Mouse (Mus musculus): Measurements from ENCODE around the gene Entpd6. TPM values are rescaled to one million over a fixed set of nuclear protein-coding genes. Genes with fewer than 3 reads are reported as not detected.

Gene Entpd6
- polyA plus RNA-seq, 1 experiment = 84.4 TPM

DNA sequence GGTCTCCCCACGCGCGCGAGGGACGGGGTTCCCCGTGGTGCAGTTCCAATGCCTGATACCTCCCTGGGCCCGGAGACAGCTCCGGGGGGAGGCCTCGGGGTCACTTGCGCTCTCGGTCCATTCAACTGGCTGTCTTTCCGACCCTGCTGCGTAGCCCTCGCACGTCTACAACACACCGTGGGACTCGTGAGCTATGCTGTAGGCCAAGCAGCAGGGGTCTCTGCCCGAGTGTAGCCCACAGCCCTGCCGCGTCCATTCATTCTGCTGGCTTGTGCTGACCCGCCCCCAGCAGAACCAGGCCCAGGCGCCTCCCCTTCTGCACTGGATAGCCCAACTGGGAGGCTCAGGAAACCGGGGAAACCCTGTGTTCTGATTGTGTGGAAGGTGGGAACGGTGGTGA lies 441 bp downstream of the Entpd6 start:
- Histone ChIP-seq H3K4me1 (ENCODE audit: control insufficient read depth, insufficient read depth, low read length) (peaks cover 11% of the 10 kb centered on the region), H3K36me3 (ENCODE audit: control insufficient read depth, insufficient read depth, low read length) (peaks cover 3% of the 10 kb centered on the region), H3K4me3 (ENCODE audit: control insufficient read depth, low read depth, low read length) (peak overlapping the region; percentile 92), H3K27me3 (ENCODE audit: control insufficient read depth, insufficient read depth, low read length) (no peaks in the 10 kb centered on the region), H3K27ac (ENCODE audit: control insufficient read depth, insufficient read depth, low read depth, low read length) (peak overlapping the region; percentile 91)
- TF ChIP-seq CTCF (IDR thresholded peaks at IDR 0.05; ENCODE audit: control insufficient read depth, insufficient read depth, insufficient replicate concordance, low read depth, low read length) = no peak
- no peak for TF ChIP-seq POLR2A (IDR thresholded peaks at IDR 0.05; ENCODE audit: control insufficient read depth, low read depth, low read length)

DNA sequence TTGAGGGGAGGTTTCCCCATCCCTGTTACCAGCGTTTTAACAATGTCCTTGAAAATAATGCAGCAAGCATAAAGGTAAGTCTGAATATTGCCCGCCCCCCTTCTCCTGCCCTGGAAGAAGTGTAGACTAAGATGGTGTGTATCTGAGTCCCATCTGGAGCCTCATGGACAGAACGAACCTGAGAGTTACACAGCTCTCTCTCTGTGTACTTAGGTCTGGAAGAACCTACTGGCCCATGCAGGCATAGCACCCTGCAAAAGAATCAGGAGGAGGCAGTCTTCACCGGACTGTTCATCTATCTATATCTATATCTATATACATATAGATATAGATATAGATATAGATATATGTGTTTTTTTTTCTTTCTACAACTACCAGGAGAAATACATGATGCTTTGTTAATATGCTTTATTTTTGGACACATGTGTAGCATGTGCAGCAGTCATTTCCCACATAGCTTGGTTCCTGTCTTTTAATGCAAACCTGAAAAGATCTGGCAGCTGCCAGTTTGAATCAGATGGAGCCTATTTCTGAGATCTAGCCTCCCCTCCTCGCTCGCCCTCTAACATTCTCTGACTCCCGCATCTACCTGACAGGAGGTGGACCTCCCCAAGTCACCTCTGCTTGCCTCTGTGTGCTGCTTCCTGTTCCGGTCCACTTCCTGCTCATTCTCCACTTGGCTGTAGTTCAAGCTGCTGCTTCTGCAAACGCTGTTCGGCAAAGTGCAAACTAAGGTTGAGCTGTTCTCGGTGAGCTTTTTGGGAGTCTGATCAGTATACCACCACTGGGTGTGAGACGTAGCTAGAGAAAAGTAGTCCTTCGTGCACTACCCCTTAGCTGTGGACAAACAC lies 1.5 kb downstream of the Entpd6 start:
- Histone ChIP-seq H3K27ac (ENCODE audit: control insufficient read depth, insufficient read depth, low read depth, low read length) (no peak overlapping the region), H3K4me3 (ENCODE audit: control insufficient read depth, low read depth, low read length) (peak overlapping the region; percentile 92), H3K27me3 (ENCODE audit: control insufficient read depth, insufficient read depth, low read length) (no peaks in the 10 kb centered on the region), H3K36me3 (ENCODE audit: control insufficient read depth, insufficient read depth, low read length) (peaks cover 3% of the 10 kb centered on the region), H3K4me1 (ENCODE audit: control insufficient read depth, insufficient read depth, low read length) (peaks cover 9% of the 10 kb centered on the region)
- TF ChIP-seq CTCF (IDR thresholded peaks at IDR 0.05; ENCODE audit: control insufficient read depth, insufficient read depth, insufficient replicate concordance, low read depth, low read length) (0 out of 2 replicates have a peak, but pooled peaks have one; percentile 14), POLR2A (IDR thresholded peaks at IDR 0.05; ENCODE audit: control insufficient read depth, low read depth, low read length) (no peak)

DNA sequence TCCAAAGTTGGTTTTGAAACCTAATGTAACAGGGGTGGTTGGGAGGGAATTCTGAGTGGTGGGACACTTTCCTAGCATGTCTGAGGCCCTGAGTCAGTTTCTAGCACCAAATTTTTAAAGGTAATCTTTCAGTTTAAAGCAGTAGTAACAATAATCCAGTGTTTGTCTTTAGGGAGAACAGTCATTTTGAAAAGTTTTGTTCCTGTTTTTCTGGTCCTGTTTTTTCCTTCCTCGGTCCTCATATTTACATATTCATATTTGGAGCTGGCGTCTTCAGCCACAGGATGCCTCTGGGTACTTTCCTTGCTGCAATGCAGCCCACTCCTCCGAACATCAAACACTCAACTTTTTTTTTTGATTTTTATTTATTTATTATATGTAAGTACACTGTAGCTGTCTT lies 6.2 kb downstream of the Entpd6 start:
- TF ChIP-seq POLR2A (IDR thresholded peaks at IDR 0.05; ENCODE audit: control insufficient read depth, low read depth, low read length) (no peak), CTCF (IDR thresholded peaks at IDR 0.05; ENCODE audit: control insufficient read depth, insufficient read depth, insufficient replicate concordance, low read depth, low read length) (no peak)
- H3K4me1 ChIP-seq (ENCODE audit: control insufficient read depth, insufficient read depth, low read length) = no peaks in the 10 kb centered on the region
- H3K36me3 ChIP-seq (ENCODE audit: control insufficient read depth, insufficient read depth, low read length) = peaks cover 3% of the 10 kb centered on the region
- H3K27me3 ChIP-seq (ENCODE audit: control insufficient read depth, insufficient read depth, low read length) = no peaks in the 10 kb centered on the region
- H3K27ac ChIP-seq (ENCODE audit: control insufficient read depth, insufficient read depth, low read depth, low read length) = no peak overlapping the region
- H3K4me3 ChIP-seq (ENCODE audit: control insufficient read depth, low read depth, low read length) = no peak overlapping the region

DNA sequence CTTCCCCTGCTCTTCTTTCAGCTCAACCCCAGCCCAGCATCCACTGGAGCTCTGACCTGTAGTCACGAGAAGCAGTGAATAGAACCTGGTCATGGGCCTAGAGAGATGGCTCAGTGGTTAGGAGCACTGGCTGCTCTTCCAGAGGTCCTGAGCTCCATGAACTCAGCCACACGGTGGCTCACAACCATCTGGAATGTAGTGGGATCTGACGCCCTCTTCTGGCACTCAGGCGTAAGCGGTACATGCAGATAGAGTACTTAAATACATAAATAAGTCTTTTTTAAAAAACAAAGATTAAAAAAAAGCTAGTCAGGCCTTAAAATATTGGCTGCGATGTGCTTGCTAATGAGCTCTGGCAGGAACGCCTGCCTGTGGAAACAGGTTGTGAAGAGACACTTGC lies 12.6 kb downstream of the Entpd6 start:
- H3K4me1 ChIP-seq (ENCODE audit: control insufficient read depth, insufficient read depth, low read length) = no peaks in the 10 kb centered on the region
- H3K4me3 ChIP-seq (ENCODE audit: control insufficient read depth, low read depth, low read length) = no peak overlapping the region
- H3K36me3 ChIP-seq (ENCODE audit: control insufficient read depth, insufficient read depth, low read length) = peaks cover 6% of the 10 kb centered on the region
- no peaks in the 10 kb centered on the region for H3K27me3 ChIP-seq (ENCODE audit: control insufficient read depth, insufficient read depth, low read length)
- H3K27ac ChIP-seq (ENCODE audit: control insufficient read depth, insufficient read depth, low read depth, low read length) = no peak overlapping the region
- TF ChIP-seq POLR2A (IDR thresholded peaks at IDR 0.05; ENCODE audit: control insufficient read depth, low read depth, low read length) (no peak), CTCF (IDR thresholded peaks at IDR 0.05; ENCODE audit: control insufficient read depth, insufficient read depth, insufficient replicate concordance, low read depth, low read length) (no peak)

DNA sequence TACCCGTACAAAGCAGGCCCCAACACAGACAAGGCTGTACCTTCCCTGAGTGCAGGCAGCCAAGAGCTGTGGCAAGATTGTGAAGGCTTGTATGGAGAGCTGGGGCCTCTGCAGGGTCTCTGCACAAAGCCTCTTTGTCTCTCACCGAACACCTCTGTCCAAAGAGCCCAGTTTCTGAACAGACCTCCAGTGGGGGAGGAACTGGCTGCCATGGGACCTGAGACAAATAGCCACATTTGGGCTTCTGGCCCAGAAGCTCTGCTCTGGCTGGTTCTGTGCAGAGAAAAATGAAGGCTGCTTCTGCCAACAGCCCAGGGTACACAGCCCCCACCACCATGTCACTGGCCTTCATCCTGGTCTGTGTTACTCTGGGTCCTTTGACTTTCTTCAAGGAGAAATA lies 16.8 kb downstream of the Entpd6 start:
- H3K4me3 ChIP-seq (ENCODE audit: control insufficient read depth, low read depth, low read length) = no peak overlapping the region
- no peak overlapping the region for H3K27ac ChIP-seq (ENCODE audit: control insufficient read depth, insufficient read depth, low read depth, low read length)
- H3K4me1 ChIP-seq (ENCODE audit: control insufficient read depth, insufficient read depth, low read length) = no peaks in the 10 kb centered on the region
- TF ChIP-seq CTCF (IDR thresholded peaks at IDR 0.05; ENCODE audit: control insufficient read depth, insufficient read depth, insufficient replicate concordance, low read depth, low read length) (no peak), POLR2A (IDR thresholded peaks at IDR 0.05; ENCODE audit: control insufficient read depth, low read depth, low read length) (no peak)
- no peaks in the 10 kb centered on the region for H3K27me3 ChIP-seq (ENCODE audit: control insufficient read depth, insufficient read depth, low read length)
- peaks cover 6% of the 10 kb centered on the region for H3K36me3 ChIP-seq (ENCODE audit: control insufficient read depth, insufficient read depth, low read length)

DNA sequence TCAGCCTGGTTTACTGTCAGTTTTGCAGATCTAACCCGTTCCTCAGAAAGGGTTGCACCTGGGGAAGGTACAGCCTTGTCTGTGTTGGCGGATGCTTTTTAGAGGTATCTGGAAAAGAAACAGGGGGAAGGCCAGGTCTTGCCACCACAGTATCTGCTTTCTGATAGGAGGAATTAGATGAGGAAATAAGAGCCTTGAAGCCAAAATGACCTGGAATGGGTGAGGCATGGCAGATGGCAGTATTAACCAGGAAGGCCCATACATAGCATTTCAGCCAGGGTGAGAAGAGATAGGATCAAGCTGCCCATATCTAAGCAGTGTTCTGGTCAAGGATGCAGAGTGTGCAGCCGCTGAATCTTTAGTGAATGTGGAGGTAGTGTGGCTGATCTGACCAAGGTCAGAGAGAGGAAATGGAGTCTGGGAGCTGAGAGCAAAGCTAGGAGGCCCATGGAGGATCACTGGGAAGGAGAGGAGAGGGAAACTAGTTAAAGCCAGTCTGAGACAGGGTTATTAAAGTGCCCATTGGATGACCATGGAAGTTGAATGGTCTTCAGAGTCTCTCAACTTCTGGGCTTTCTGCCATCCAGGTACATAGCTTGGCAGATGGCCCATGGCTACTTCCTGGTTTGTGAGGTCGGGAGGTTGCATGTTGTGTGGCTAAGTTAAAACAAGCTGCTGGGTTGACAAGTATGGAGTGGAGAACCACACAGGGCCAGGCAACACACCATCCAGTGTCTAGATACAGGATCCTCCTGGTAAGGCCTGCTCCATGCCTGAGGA lies 17.4 kb downstream of the Entpd6 start:
- H3K27me3 ChIP-seq (ENCODE audit: control insufficient read depth, insufficient read depth, low read length) = no peaks in the 10 kb centered on the region
- peaks cover 5% of the 10 kb centered on the region for H3K36me3 ChIP-seq (ENCODE audit: control insufficient read depth, insufficient read depth, low read length)
- no peak overlapping the region for H3K27ac ChIP-seq (ENCODE audit: control insufficient read depth, insufficient read depth, low read depth, low read length)
- TF ChIP-seq POLR2A (IDR thresholded peaks at IDR 0.05; ENCODE audit: control insufficient read depth, low read depth, low read length) (no peak), CTCF (IDR thresholded peaks at IDR 0.05; ENCODE audit: control insufficient read depth, insufficient read depth, insufficient replicate concordance, low read depth, low read length) (no peak)
- no peak overlapping the region for H3K4me3 ChIP-seq (ENCODE audit: control insufficient read depth, low read depth, low read length)
- no peaks in the 10 kb centered on the region for H3K4me1 ChIP-seq (ENCODE audit: control insufficient read depth, insufficient read depth, low read length)

DNA sequence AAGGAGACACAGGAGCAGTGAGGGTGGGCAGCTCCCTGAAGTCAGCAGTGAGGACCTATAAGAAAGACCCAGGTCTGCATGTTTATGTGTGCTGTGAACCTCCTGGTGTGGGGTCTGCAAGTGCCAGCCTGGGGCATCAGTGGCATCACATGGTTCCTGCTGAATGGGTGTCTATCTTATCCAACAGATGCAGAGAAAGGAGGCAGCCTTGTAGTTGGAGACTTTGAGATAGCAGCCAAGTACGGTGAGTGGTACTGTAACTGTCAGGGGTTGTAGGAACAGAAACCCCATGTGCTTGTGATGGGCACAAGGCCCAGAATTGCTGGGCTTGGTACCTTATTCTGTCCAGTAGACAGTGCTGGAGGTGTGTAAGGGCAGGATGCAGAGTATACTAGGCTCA lies 19.8 kb downstream of the Entpd6 start:
- no peaks in the 10 kb centered on the region for H3K4me1 ChIP-seq (ENCODE audit: control insufficient read depth, insufficient read depth, low read length)
- no peak overlapping the region for H3K27ac ChIP-seq (ENCODE audit: control insufficient read depth, insufficient read depth, low read depth, low read length)
- no peaks in the 10 kb centered on the region for H3K27me3 ChIP-seq (ENCODE audit: control insufficient read depth, insufficient read depth, low read length)
- H3K36me3 ChIP-seq (ENCODE audit: control insufficient read depth, insufficient read depth, low read length) = peaks cover 3% of the 10 kb centered on the region
- TF ChIP-seq CTCF (IDR thresholded peaks at IDR 0.05; ENCODE audit: control insufficient read depth, insufficient read depth, insufficient replicate concordance, low read depth, low read length) = no peak
- no peak overlapping the region for H3K4me3 ChIP-seq (ENCODE audit: control insufficient read depth, low read depth, low read length)

Data from testis, adult 2 months (tissue).